Mouse (Mus musculus) embryonic stem cell, embryonic (primary cell): Measurements from ENCODE around the gene Pwwp2b.

Source experiments
- CTCF ChIA-PET, 4 experiments: fragments of 300-600 bp in 2 of 4; fragments of 350-600 bp in 2 of 4; sonication (Branson Sonifier 250); formaldehyde crosslinking; loops; one replicate each; lab custom pipeline; 2022; ENCODE audit warnings: inconsistent platforms in 2 of 4; lab: Charles Lee
- POLR2A ChIA-PET, 4 experiments: fragments of 300-600 bp in 2 of 4; fragments of 350-600 bp in 2 of 4; sonication (Branson Sonifier 250); formaldehyde crosslinking; loops; one replicate each; lab custom pipeline; 2022; ENCODE audit warnings: antibody characterized with exemption in 4 of 4, inconsistent platforms in 1 of 4; lab: Charles Lee

The Pwwp2b gene

DNA sequence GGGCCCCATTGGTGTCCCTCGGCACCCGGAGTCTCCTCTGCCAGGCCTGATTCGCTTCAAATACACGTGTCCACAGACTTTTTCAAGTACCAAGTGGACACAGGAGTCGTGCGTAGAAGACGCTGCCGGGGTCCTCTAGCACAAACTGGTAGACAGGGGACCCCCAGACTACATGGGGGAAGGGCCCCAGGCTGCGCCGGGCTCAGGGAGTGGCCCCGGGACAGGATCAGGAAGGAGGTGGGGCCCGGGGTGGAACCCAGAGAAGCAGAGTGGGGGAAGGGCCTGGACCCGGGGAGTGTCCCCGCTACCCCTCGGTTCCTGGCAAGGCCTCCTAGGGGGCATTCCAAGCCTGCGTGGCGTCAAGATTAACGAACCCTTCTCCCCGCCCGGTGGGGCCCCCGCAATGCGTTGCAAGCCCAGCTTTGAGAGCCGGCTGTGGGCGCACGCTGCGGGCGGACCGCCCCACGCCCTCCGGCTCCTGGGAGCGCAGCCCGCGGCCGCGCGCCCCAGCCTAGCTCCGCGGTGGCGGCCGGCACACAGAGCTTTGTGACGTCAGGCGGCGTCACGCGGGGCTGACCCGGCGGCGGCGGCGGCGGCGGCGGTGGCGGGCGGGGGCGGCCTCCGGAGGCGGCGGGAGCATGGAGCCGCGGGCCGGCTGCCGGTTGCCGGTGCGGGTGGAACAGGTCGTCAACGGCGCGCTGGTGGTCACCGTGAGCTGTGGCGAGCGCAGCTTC, at the start of gene Pwwp2b:
TSS of gene Pwwp2b (plus strand) at position 602 of the 734 bp plus-strand sequence.
- ChIA-PET POLR2A (interaction anchor here in 3 of 4 experiments (0.5 to 7.5 kb wide), 12 partner anchors 9 to 332 kb away, joined by 3 to 53 read pairs (median 4); partner anchors contain the start of genes Dpysl4 (in 1 of the 3), Inpp5a (in 1 of the 3), Lrrc27 (in 1 of the 3) and Stk32c (in 1 of the 3)), CTCF (interaction anchor here in 2 of 4 experiments (1.1 to 5.2 kb wide), 3 partner anchors 14 to 51 kb away, joined by 3 to 27 read pairs (median 5); partner anchors contain the start of genes Lrrc27 (in 1 of the 2) and Stk32c (in 1 of the 2))

GRCm38 (mm10) chr7:139200108-139200507, 48.2 kb upstream of the Pwwp2b start:
- CTCF ChIA-PET = interaction anchor here (0.5 to 2.0 kb wide), 19 partner anchors 10 to 597 kb away, joined by 3 to 28 read pairs (median 4); partner anchors contain the start of genes Lrrc27 (in 1 of the 4) and Stk32c (in 1 of the 4)
- POLR2A ChIA-PET = interaction anchor here in 1 of 4 experiments (1.1 kb wide), 1 partner anchor 13 kb away, joined by 3 read pairs; the partner anchor contains the start of genes Lrrc27 and Stk32c

DNA sequence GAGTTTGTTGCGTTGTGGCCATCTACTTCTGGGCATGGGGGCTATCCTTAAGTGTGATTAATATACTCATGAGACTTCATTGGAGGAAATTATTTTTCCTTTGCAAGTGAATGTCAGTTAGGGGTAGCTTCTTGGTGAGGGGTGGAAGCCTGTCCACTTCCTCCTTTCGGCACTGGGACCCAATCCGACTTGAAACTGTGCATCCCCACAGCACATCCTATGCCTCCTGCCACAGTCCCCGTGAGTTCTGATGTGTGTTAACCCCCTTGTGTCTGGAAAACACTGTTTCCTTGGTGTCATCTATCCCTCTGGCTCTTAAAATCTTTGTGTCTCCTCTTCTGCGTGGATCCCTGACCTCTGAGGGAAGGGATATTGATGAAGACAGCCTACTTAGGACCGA, 47.1 kb upstream of the Pwwp2b start:
- POLR2A ChIA-PET = interaction anchor here in 2 of 4 experiments (0.5 to 1.1 kb wide), 3 partner anchors 12 to 162 kb away, joined by 3 read pairs; partner anchors contain the start of genes Lrrc27 (in 1 of the 2) and Stk32c (in 1 of the 2)
- CTCF ChIA-PET = interaction anchor here (0.7 to 2.0 kb wide), 15 partner anchors 9 to 134 kb away, joined by 3 to 28 read pairs (median 5); partner anchors contain the start of genes Lrrc27 (in 1 of the 4) and Stk32c (in 1 of the 4)

GRCm38 (mm10) chr7:139208023-139208772, 40.1 kb upstream of the Pwwp2b start:
- CTCF ChIA-PET = interaction anchor here in 3 of 4 experiments (0.7 to 1.1 kb wide), 8 partner anchors 22 to 557 kb away, joined by 3 to 7 read pairs (median 4); no protein-coding TSS in a partner anchor
- POLR2A ChIA-PET = interaction anchor here in 2 of 4 experiments (0.8 to 1.0 kb wide), 2 partner anchors 28 to 87 kb away, joined by 3 to 5 read pairs; no protein-coding TSS in a partner anchor

DNA sequence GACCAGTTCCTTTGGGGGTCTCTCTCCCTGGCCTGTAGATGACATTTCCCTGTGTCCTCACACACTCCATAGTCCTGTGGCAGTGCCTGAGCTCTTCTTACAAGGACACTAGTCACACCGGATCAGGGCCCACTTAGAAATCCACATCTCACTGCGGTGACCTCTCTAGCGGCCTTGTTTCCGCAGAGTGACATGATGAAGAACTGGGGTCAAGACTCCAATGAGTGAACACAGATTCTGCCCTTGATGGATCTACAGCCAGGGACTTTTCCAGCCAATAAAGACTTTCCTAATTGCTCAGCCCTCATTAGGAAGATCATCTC, 39.5 kb upstream of the Pwwp2b start:
- CTCF ChIA-PET = interaction anchor here (0.7 to 1.1 kb wide), 8 partner anchors 22 to 1713 kb away, joined by 3 to 7 read pairs (median 3); no protein-coding TSS in a partner anchor
- POLR2A ChIA-PET = interaction anchor here in 2 of 4 experiments (0.8 to 1.0 kb wide), 2 partner anchors 29 to 87 kb away, joined by 3 to 5 read pairs; no protein-coding TSS in a partner anchor

DNA sequence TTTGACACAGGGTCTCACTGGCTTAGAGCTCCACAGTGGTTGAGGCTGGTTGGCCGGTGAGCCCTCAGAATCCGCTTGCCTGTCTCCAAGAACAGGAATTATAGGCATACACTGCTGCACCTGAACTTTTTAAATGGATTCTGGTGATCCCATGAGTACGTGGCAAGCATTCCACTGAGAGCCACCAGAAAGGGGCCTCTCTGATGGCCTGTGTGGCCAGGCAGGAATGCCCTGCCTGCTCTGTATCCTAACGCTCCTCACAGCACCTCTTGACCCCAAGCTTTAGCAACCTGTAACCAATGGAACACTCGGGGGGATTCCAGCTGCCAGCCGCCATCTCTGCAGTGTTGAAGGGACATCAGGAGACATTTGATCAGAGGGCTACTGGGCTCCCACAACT, 36.5 kb upstream of the Pwwp2b start:
- ChIA-PET CTCF (interaction anchor here in 2 of 4 experiments (1.8 to 2.1 kb wide), 2 partner anchors 22 to 92 kb away, joined by 5 to 7 read pairs; no protein-coding TSS in a partner anchor), POLR2A (interaction anchor here in 2 of 4 experiments (1.1 to 1.9 kb wide), 2 partner anchors 36 to 177 kb away, joined by 3 to 8 read pairs; partner anchors contain the start of gene Pwwp2b (in 1 of the 2))

DNA sequence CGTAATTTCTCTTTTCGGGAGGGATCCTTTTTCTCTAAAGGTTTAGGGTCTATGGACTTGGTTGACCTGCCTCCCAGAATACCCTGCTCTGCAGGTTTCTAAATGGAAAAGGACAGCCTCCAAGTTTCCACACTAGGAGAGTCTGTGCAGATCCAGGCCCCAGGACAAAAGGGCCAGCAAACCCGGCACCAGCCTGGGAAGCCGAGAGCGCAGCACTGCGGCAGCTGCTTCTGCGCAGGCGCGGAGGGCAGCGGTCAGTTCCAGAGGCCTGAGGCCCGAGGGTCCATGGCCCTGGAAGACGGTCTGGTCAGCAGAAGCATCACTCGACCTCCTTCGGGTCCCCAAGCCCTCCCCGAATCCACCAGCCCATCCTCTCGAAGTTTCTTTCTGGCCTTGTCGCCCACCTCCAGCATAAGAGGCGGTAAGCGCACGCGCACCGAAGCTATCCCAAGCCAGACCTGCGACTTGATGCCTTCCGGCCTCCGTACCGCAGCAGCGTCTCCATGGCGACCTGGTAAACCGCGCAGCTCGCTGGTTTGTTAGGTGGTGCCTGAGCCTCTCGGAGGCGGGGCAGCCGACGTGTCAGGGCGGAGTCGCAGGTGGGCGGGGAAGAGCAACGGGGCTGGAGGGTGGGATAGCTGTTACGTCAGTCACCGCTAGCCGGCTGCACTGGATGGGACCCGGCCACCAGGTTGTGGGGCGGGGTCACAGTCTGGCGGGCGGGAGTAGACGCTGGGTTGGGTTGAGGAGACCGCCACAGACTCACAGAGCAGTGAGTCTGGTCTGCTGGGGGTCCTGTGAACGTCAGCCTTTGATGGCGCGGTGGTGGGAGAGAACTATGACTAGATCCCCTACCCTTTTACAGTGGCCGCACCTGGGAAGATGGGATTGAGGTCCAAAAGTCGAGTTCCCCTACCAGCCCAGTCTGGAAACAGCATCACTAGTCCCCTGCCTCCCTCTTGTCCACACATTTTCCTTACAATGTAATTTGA, 35.2 kb upstream of the Pwwp2b start, which contains the start of the genes Lrrc27 and Stk32c:
TSS of gene Lrrc27 (plus strand) at position 235 of the 992 bp plus-strand sequence.
TSS of gene Stk32c (minus strand) at position 554 of the 992 bp plus-strand sequence.
- CTCF ChIA-PET = interaction anchor here (0.5 to 1.9 kb wide), 23 partner anchors 8 to 1632 kb away, joined by 3 to 12 read pairs (median 4); partner anchors contain the start of gene Pwwp2b (in 1 of the 4)
- POLR2A ChIA-PET = interaction anchor here in 3 of 4 experiments (0.6 to 2.8 kb wide), 31 partner anchors 9 to 1778 kb away, joined by 3 to 25 read pairs (median 3); partner anchors contain the start of genes Dpysl4 (in 2 of the 3), Inpp5a (in 2 of the 3) and Pwwp2b (in 1 of the 3)

GRCm38 (mm10) chr7:139213751-139214150, 34.5 kb upstream of the Pwwp2b start:
- ChIA-PET CTCF (interaction anchor here (0.6 to 1.9 kb wide), 17 partner anchors 8 to 479 kb away, joined by 3 to 12 read pairs (median 5); partner anchors contain the start of gene Pwwp2b (in 1 of the 4)), POLR2A (interaction anchor here in 3 of 4 experiments (0.6 to 2.8 kb wide), 15 partner anchors 8 to 1777 kb away, joined by 3 to 25 read pairs (median 4); partner anchors contain the start of genes Inpp5a (in 1 of the 3) and Pwwp2b (in 1 of the 3))

DNA sequence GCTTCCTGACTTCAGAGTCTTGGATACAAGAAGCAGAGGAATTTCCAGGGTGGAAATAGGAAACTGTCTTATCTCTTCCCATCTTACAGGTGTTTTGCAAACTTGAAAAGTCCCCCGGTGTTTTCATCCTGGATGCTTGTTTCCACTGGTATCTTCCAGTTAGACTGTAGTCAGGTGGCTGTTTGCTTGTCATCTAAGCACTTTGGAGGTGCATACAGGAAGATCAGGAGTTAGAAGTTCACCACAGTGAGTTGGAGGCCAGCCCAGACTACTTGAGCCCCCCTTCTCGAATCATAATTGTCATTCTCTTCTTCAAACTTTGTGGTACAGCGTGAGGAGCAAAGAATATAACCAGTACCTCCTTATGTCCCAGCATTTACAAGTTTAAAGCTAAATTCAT, 34.1 kb upstream of the Pwwp2b start:
- POLR2A ChIA-PET = interaction anchor here in 1 of 4 experiments (2.8 kb wide), 1 partner anchor 14 kb away, joined by 25 read pairs; no protein-coding TSS in a partner anchor
- CTCF ChIA-PET = interaction anchor here in 3 of 4 experiments (0.6 to 1.9 kb wide), 6 partner anchors 14 to 146 kb away, joined by 3 to 11 read pairs (median 5); no protein-coding TSS in a partner anchor

- POLR2A ChIA-PET = interaction anchor here in 2 of 4 experiments (1.1 to 2.8 kb wide), 4 partner anchors 10 to 31 kb away, joined by 3 to 25 read pairs (median 6); no protein-coding TSS in a partner anchor
- CTCF ChIA-PET = no interaction called here
Observed at GRCm38 (mm10) chr7:139214596-139215340, 33.5 kb upstream of the Pwwp2b start.

- POLR2A ChIA-PET = interaction anchor here in 2 of 4 experiments (1.1 to 1.4 kb wide), 4 partner anchors 9 to 30 kb away, joined by 3 to 7 read pairs (median 4); no protein-coding TSS in a partner anchor
- CTCF ChIA-PET = interaction anchor here in 1 of 4 experiments (0.8 to 1.1 kb wide), 2 partner anchors 21 to 84 kb away, joined by 3 to 4 read pairs; no protein-coding TSS in a partner anchor
Observed at GRCm38 (mm10) chr7:139215516-139215915, 32.8 kb upstream of the Pwwp2b start.

GRCm38 (mm10) chr7:139215946-139216345, 32.3 kb upstream of the Pwwp2b start:
- CTCF ChIA-PET = interaction anchor here in 1 of 4 experiments (0.8 to 1.1 kb wide), 2 partner anchors 20 to 83 kb away, joined by 3 to 4 read pairs; no protein-coding TSS in a partner anchor
- POLR2A ChIA-PET = interaction anchor here in 2 of 4 experiments (1.1 to 1.4 kb wide), 3 partner anchors 13 to 29 kb away, joined by 3 to 7 read pairs (median 5); no protein-coding TSS in a partner anchor

GRCm38 (mm10) chr7:139216464-139216863, 31.8 kb upstream of the Pwwp2b start:
- CTCF ChIA-PET = interaction anchor here in 1 of 4 experiments (0.8 to 1.1 kb wide), 2 partner anchors 20 to 83 kb away, joined by 3 to 4 read pairs; no protein-coding TSS in a partner anchor
- POLR2A ChIA-PET = interaction anchor here in 1 of 4 experiments (1.3 kb wide), 1 partner anchor 13 kb away, joined by 5 read pairs; no protein-coding TSS in a partner anchor

- ChIA-PET CTCF (no interaction called here), POLR2A (no interaction called here)
Observed at GRCm38 (mm10) chr7:139217046-139217445, 31.2 kb upstream of the Pwwp2b start.
